Mouse (Mus musculus): ENCODE data around the gene Mgat4a. TPM values are rescaled to one million over a fixed set of nuclear protein-coding genes. Genes with fewer than 3 reads are reported as not detected.

Mgat4a gene
- total and polyA plus RNA-seq, 2 experiments from 2014 or later, result 8.2 to 23.4 TPM

- no peaks in the 10 kb centered on the region for H3K27me3 ChIP-seq (ENCODE audit: insufficient read depth, low read length)
- TF ChIP-seq CTCF (IDR thresholded peaks at IDR 0.05; ENCODE audit: low read depth), result no peak
- H3K9ac ChIP-seq, result no peak overlapping the region
- 83% methylated on average over 10 of the region's 10 CpGs for WGBS
- H3K36me3 ChIP-seq (ENCODE audit: insufficient read depth), result peaks cover 6% of the 10 kb centered on the region; the same call in 1 of the 2 replicates
- no peaks in the 10 kb centered on the region for H3K4me1 ChIP-seq (ENCODE audit: insufficient read depth)
- no peaks in the 10 kb centered on the region for H3K9me3 ChIP-seq (ENCODE audit: low read length)
- no peak overlapping the region for H3K4me2 ChIP-seq (ENCODE audit: low read depth)
- ATAC-seq (no peak), DNase-seq (no peak)
- H3K27ac ChIP-seq (ENCODE audit: low read depth, low read length), result no peak overlapping the region
- H3K4me3 ChIP-seq (ENCODE audit: low read depth, low read length), result no peak overlapping the region
Measured at GRCm38 (mm10) chr1:37495698-37496321, 45.0 kb downstream of the Mgat4a start.

- H3K4me1 ChIP-seq (ENCODE audit: insufficient read depth), result no peaks in the 10 kb centered on the region
- H3K9ac ChIP-seq, result no peak overlapping the region
- peaks cover 6% of the 10 kb centered on the region; the same call in 1 of the 2 replicates for H3K36me3 ChIP-seq (ENCODE audit: insufficient read depth)
- H3K27ac ChIP-seq (ENCODE audit: low read depth, low read length), result no peak overlapping the region
- 92% methylated on average over 3 of the region's 3 CpGs for WGBS
- DNase-seq, result no peak
- no peak overlapping the region for H3K4me2 ChIP-seq (ENCODE audit: low read depth)
- TF ChIP-seq CTCF (IDR thresholded peaks at IDR 0.05; ENCODE audit: low read depth), result no peak
- no peak for ATAC-seq
- no peak overlapping the region for H3K4me3 ChIP-seq (ENCODE audit: low read depth, low read length)
- H3K9me3 ChIP-seq (ENCODE audit: low read length), result no peaks in the 10 kb centered on the region
- H3K27me3 ChIP-seq (ENCODE audit: insufficient read depth, low read length), result no peaks in the 10 kb centered on the region
Measured at GRCm38 (mm10) chr1:37495104-37495503, 45.7 kb downstream of the Mgat4a start.

GRCm38 (mm10) chr1:37491672-37492071, 49.1 kb downstream of the Mgat4a start:
- no peak for TF ChIP-seq CTCF (IDR thresholded peaks at IDR 0.05; ENCODE audit: low read depth)
- Histone ChIP-seq H3K9ac (no peak overlapping the region), H3K4me2 (ENCODE audit: low read depth) (no peak overlapping the region), H3K27ac (ENCODE audit: low read depth, low read length) (no peak overlapping the region), H3K36me3 (ENCODE audit: insufficient read depth) (peaks cover 11% of the 10 kb centered on the region; the same call in 1 of the 2 replicates), H3K27me3 (ENCODE audit: insufficient read depth, low read length) (no peaks in the 10 kb centered on the region), H3K4me1 (ENCODE audit: insufficient read depth) (no peaks in the 10 kb centered on the region), H3K9me3 (ENCODE audit: low read length) (no peaks in the 10 kb centered on the region), H3K4me3 (ENCODE audit: low read depth, low read length) (no peak overlapping the region)
- ATAC-seq (no peak), DNase-seq (no peak)
- 82% methylated on average over 7 of the region's 7 CpGs for WGBS

GRCm38 (mm10) chr1:37490691-37491212, 50.1 kb downstream of the Mgat4a start:
- Histone ChIP-seq H3K36me3 (ENCODE audit: insufficient read depth) (peaks cover 11% of the 10 kb centered on the region; the same call in 1 of the 2 replicates), H3K9ac (no peak overlapping the region), H3K27ac (ENCODE audit: low read depth, low read length) (no peak overlapping the region), H3K9me3 (ENCODE audit: low read length) (no peaks in the 10 kb centered on the region), H3K27me3 (ENCODE audit: insufficient read depth, low read length) (no peaks in the 10 kb centered on the region), H3K4me3 (ENCODE audit: low read depth, low read length) (no peak overlapping the region), H3K4me1 (ENCODE audit: insufficient read depth) (no peaks in the 10 kb centered on the region), H3K4me2 (ENCODE audit: low read depth) (no peak overlapping the region)
- WGBS, result 97% methylated on average over 5 of the region's 5 CpGs
- ATAC-seq (no peak), DNase-seq (no peak)
- no peak for TF ChIP-seq CTCF (IDR thresholded peaks at IDR 0.05; ENCODE audit: low read depth)

GRCm38 (mm10) chr1:37488531-37488930, 52.3 kb downstream of the Mgat4a start:
- H3K27me3 ChIP-seq (ENCODE audit: insufficient read depth, low read length), result no peaks in the 10 kb centered on the region
- H3K36me3 ChIP-seq (ENCODE audit: insufficient read depth), result peaks cover 5% of the 10 kb centered on the region; the same call in 1 of the 2 replicates
- no peak overlapping the region for H3K4me3 ChIP-seq (ENCODE audit: low read depth, low read length)
- 87% methylated on average over 12 of the region's 12 CpGs for WGBS
- no peaks in the 10 kb centered on the region for H3K9me3 ChIP-seq (ENCODE audit: low read length)
- H3K4me1 ChIP-seq (ENCODE audit: insufficient read depth), result no peaks in the 10 kb centered on the region
- no peak for ATAC-seq
- no peak overlapping the region for H3K9ac ChIP-seq
- H3K27ac ChIP-seq (ENCODE audit: low read depth, low read length), result no peak overlapping the region
- H3K4me2 ChIP-seq (ENCODE audit: low read depth), result no peak overlapping the region
- no peak for TF ChIP-seq CTCF (IDR thresholded peaks at IDR 0.05; ENCODE audit: low read depth)
- DNase-seq, result no peak

GRCm38 (mm10) chr1:37486994-37487393, 53.8 kb downstream of the Mgat4a start:
- Histone ChIP-seq H3K9me3 (ENCODE audit: low read length) (no peaks in the 10 kb centered on the region), H3K4me3 (ENCODE audit: low read depth, low read length) (no peak overlapping the region), H3K4me1 (ENCODE audit: insufficient read depth) (no peaks in the 10 kb centered on the region), H3K36me3 (ENCODE audit: insufficient read depth) (peaks cover 5% of the 10 kb centered on the region; the same call in 1 of the 2 replicates), H3K27me3 (ENCODE audit: insufficient read depth, low read length) (no peaks in the 10 kb centered on the region), H3K9ac (no peak overlapping the region), H3K27ac (ENCODE audit: low read depth, low read length) (no peak overlapping the region), H3K4me2 (ENCODE audit: low read depth) (no peak overlapping the region)
- TF ChIP-seq CTCF (IDR thresholded peaks at IDR 0.05; ENCODE audit: low read depth), result no peak
- WGBS, result 83% methylated on average over 3 of the region's 3 CpGs
- ATAC-seq (no peak), DNase-seq (no peak)

GRCm38 (mm10) chr1:37486439-37486838, 54.4 kb downstream of the Mgat4a start:
- Histone ChIP-seq H3K4me3 (ENCODE audit: low read depth, low read length) (no peak overlapping the region), H3K4me1 (ENCODE audit: insufficient read depth) (no peaks in the 10 kb centered on the region), H3K9ac (no peak overlapping the region), H3K27me3 (ENCODE audit: insufficient read depth, low read length) (no peaks in the 10 kb centered on the region), H3K4me2 (ENCODE audit: low read depth) (no peak overlapping the region), H3K27ac (ENCODE audit: low read depth, low read length) (no peak overlapping the region), H3K36me3 (ENCODE audit: insufficient read depth) (peaks cover 5% of the 10 kb centered on the region; the same call in 1 of the 2 replicates), H3K9me3 (ENCODE audit: low read length) (no peaks in the 10 kb centered on the region)
- DNase-seq, result no peak
- ATAC-seq, result no peak
- TF ChIP-seq CTCF (IDR thresholded peaks at IDR 0.05; ENCODE audit: low read depth), result no peak
- 85% methylated on average over 1 of the region's 1 CpGs for WGBS
